In genomic region chr9:109009636-109010315, GRCm38 (mm10) we compare ENCODE assay signal across 8 mouse cellular contexts. TPM values are rescaled to one million over a fixed set of nuclear protein-coding genes. Genes with fewer than 3 reads are reported as not detected.
A peak's percentile ranks its signal among the peaks of the same experiment; 100 is the strongest.
DNase-seq lines count a peak whose midpoint lies in the region; ATAC-seq lines count a peak whose summit lies in the region.

No protein-coding gene starts in this region.

- no peak overlapping the region for H3K9ac ChIP-seq in lung, embryonic 16.5 days (ENCODE audit: low read length)
- H3K9ac ChIP-seq in heart, embryonic 15.5 days = peak overlapping the region; percentile 19; the same call in 1 of the 2 replicates
- no peak overlapping the region; the same call in 1 of the 2 replicates for H3K9ac ChIP-seq in liver, embryonic 16.5 days (ENCODE audit: low read depth, low read length)
- H3K9ac ChIP-seq in midbrain, embryonic 14.5 days (replicated peaks; ENCODE audit: low read length) = no peak overlapping the region

- no peak overlapping the region for H3K27ac ChIP-seq in lung, embryonic 16.5 days (ENCODE audit: low read length)
- no peak overlapping the region for H3K27ac ChIP-seq in heart, embryonic 15.5 days
- H3K27ac ChIP-seq in liver, embryonic 16.5 days (ENCODE audit: low read length) = 0 out of 2 replicates have a peak overlapping the region, but pooled peaks have one; percentile 20
- no peak overlapping the region for H3K27ac ChIP-seq in midbrain, embryonic 14.5 days (replicated peaks; ENCODE audit: low read depth, low read length)

- ATAC-seq in lung, embryonic 16.5 days (ENCODE audit: low read depth) = peak; percentile 40
- ATAC-seq in erythroid progenitor cell, adult 5-6 weeks (replicated peaks; ENCODE audit: low FRiP score, poor library complexity, severe bottlenecking) = peak; percentile 63
- peak; percentile 37; the same call in 1 of the 2 replicates for ATAC-seq in heart, embryonic 15.5 days (replicated peaks; ENCODE audit: insufficient number of reproducible peaks, insufficient read depth, low FRiP score, low read depth)
- ATAC-seq in liver, embryonic 16.5 days (ENCODE audit: low read depth) = peak; percentile 83
- no peak for ATAC-seq in midbrain, embryonic 14.5 days (ENCODE audit: low FRiP score, low TSS enrichment)

- WGBS in lung, embryonic 16.5 days = 36% methylated on average over 17 of the region's 17 CpGs
- 27% methylated on average over 17 of the region's 17 CpGs for WGBS in heart, embryonic 15.5 days
- WGBS in liver, embryonic 16.5 days (ENCODE audit: insufficient replicate concordance) = 22% methylated on average over 17 of the region's 17 CpGs
- WGBS in midbrain, embryonic 14.5 days = 65% methylated on average over 17 of the region's 17 CpGs

- no peaks in the 10 kb centered on the region for H3K9me3 ChIP-seq in lung, embryonic 16.5 days (ENCODE audit: control insufficient read depth, low read length)
- H3K9me3 ChIP-seq in heart, embryonic 15.5 days (replicated peaks) = no peaks in the 10 kb centered on the region
- H3K9me3 ChIP-seq in liver, embryonic 16.5 days (replicated peaks; ENCODE audit: control insufficient read depth, low read length) = no peaks in the 10 kb centered on the region
- no peaks in the 10 kb centered on the region for H3K9me3 ChIP-seq in midbrain, embryonic 14.5 days (ENCODE audit: control insufficient read depth, low read length)

- no peaks in the 10 kb centered on the region for H3K4me1 ChIP-seq in lung, embryonic 16.5 days (replicated peaks; ENCODE audit: control insufficient read depth, insufficient read depth, low read length)
- H3K4me1 ChIP-seq in heart, embryonic 15.5 days (replicated peaks) = peaks cover 11% of the 10 kb centered on the region
- peaks cover 3% of the 10 kb centered on the region for H3K4me1 ChIP-seq in liver, embryonic 16.5 days (ENCODE audit: control insufficient read depth, low read depth, low read length)
- H3K4me1 ChIP-seq in midbrain, embryonic 14.5 days (ENCODE audit: control insufficient read depth, insufficient read depth, low read length) = no peaks in the 10 kb centered on the region

- H3K4me2 ChIP-seq in lung, embryonic 16.5 days (ENCODE audit: low read depth, low read length) = no peak overlapping the region
- peak overlapping the region; percentile 36 for H3K4me2 ChIP-seq in heart, embryonic 15.5 days
- no peak overlapping the region for H3K4me2 ChIP-seq in liver, embryonic 16.5 days (ENCODE audit: low read depth, low read length)
- no peak overlapping the region for H3K4me2 ChIP-seq in midbrain, embryonic 14.5 days (ENCODE audit: low read length)

- H3K27me3 ChIP-seq in lung, embryonic 16.5 days (ENCODE audit: control insufficient read depth, insufficient read depth, low read depth, low read length) = no peaks in the 10 kb centered on the region
- H3K27me3 ChIP-seq in heart, embryonic 15.5 days = no peaks in the 10 kb centered on the region
- no peaks in the 10 kb centered on the region for H3K27me3 ChIP-seq in liver, embryonic 16.5 days (ENCODE audit: control insufficient read depth, insufficient read depth, low read depth, low read length)
- no peaks in the 10 kb centered on the region for H3K27me3 ChIP-seq in midbrain, embryonic 14.5 days (ENCODE audit: control insufficient read depth, insufficient read depth, low read length)

- no peak for DNase-seq in lung, postnatal 10 days
- DNase-seq in spleen, postnatal 14 days (ENCODE audit: low spot score in 2 of 2) = no peak
- no peak for DNase-seq in midbrain, embryonic 14.5 days
- DNase-seq in layer of hippocampus, adult 9-11 months = no peak

- no peak overlapping the region for H3K4me3 ChIP-seq in lung, embryonic 16.5 days (ENCODE audit: low read length)
- no peak overlapping the region for H3K4me3 ChIP-seq in heart, embryonic 15.5 days
- no peak overlapping the region for H3K4me3 ChIP-seq in liver, embryonic 16.5 days (ENCODE audit: low read depth, low read length)
- no peak overlapping the region for H3K4me3 ChIP-seq in midbrain, embryonic 14.5 days (replicated peaks; ENCODE audit: low read depth, low read length)

- no peaks in the 10 kb centered on the region; the same call in 1 of the 2 replicates for H3K36me3 ChIP-seq in lung, embryonic 16.5 days (ENCODE audit: control insufficient read depth, insufficient read depth, low read length)
- no peaks in the 10 kb centered on the region for H3K36me3 ChIP-seq in heart, embryonic 15.5 days
- no peaks in the 10 kb centered on the region for H3K36me3 ChIP-seq in liver, embryonic 16.5 days (ENCODE audit: control insufficient read depth, insufficient read depth)
- H3K36me3 ChIP-seq in midbrain, embryonic 14.5 days (ENCODE audit: control insufficient read depth, insufficient read depth, low read length) = peaks cover 68% of the 10 kb centered on the region

RNA-seq across cellular contexts. Expression of gene Pfkfb4, which starts 18.2 kb away (rescaled TPM):
- 11.9 and 13.0 TPM in 2 replicates for polyA plus RNA-seq in lung, embryonic 16.5 days (2015; fragmentation: Nextera tagmentation; extraction: Ambion mirVana)
- 3.6 and 9.2 TPM in 2 replicates for total RNA-seq in erythroid progenitor cell, adult 5-6 weeks (2015; ENCODE audit: low replicate concordance)
- 1.6 and 10.8 TPM in 2 replicates for total RNA-seq in erythroid progenitor cell, adult 5-6 weeks (2017; ENCODE audit: low replicate concordance)
- polyA plus RNA-seq in heart, embryonic 15.5 days (2015; fragmentation: Nextera tagmentation; extraction: Ambion mirVana) = 3.3 and 5.4 TPM in 2 replicates
- 4.0 and 4.4 TPM in 2 replicates for polyA plus RNA-seq in liver, embryonic 16.5 days (2015; fragmentation: Nextera tagmentation; extraction: Ambion mirVana)
- 26.1 and 26.3 TPM in 2 replicates for polyA plus RNA-seq in midbrain, embryonic 14.5 days (2014; fragmentation: Nextera tagmentation; extraction: Ambion mirVana)

RNA-seq across cellular contexts. Expression of gene Ucn2, which starts 24.0 kb away (rescaled TPM):
- polyA plus RNA-seq in lung, embryonic 16.5 days (2015; fragmentation: Nextera tagmentation; extraction: Ambion mirVana) = not detected in 2 replicates
- total RNA-seq in erythroid progenitor cell, adult 5-6 weeks (2015; ENCODE audit: low replicate concordance) = not detected in 2 replicates
- total RNA-seq in erythroid progenitor cell, adult 5-6 weeks (2017; ENCODE audit: low replicate concordance) = not detected in 2 replicates
- polyA plus RNA-seq in heart, embryonic 15.5 days (2015; fragmentation: Nextera tagmentation; extraction: Ambion mirVana) = not detected in 2 replicates
- polyA plus RNA-seq in liver, embryonic 16.5 days (2015; fragmentation: Nextera tagmentation; extraction: Ambion mirVana) = not detected in 2 replicates
- polyA plus RNA-seq in midbrain, embryonic 14.5 days (2014; fragmentation: Nextera tagmentation; extraction: Ambion mirVana) = not detected in 2 replicates

RNA-seq across cellular contexts. Expression of gene Shisa5, which starts 28.6 kb away (rescaled TPM):
- 120 and 126 TPM in 2 replicates for polyA plus RNA-seq in lung, embryonic 16.5 days (2015; fragmentation: Nextera tagmentation; extraction: Ambion mirVana)
- total RNA-seq in erythroid progenitor cell, adult 5-6 weeks (2015; ENCODE audit: low replicate concordance) = 13.8 and 40.4 TPM in 2 replicates
- total RNA-seq in erythroid progenitor cell, adult 5-6 weeks (2017; ENCODE audit: low replicate concordance) = 44.5 and 87.6 TPM in 2 replicates
- 64.9 and 86.2 TPM in 2 replicates for polyA plus RNA-seq in heart, embryonic 15.5 days (2015; fragmentation: Nextera tagmentation; extraction: Ambion mirVana)
- 20.9 and 23.2 TPM in 2 replicates for polyA plus RNA-seq in liver, embryonic 16.5 days (2015; fragmentation: Nextera tagmentation; extraction: Ambion mirVana)
- polyA plus RNA-seq in midbrain, embryonic 14.5 days (2014; fragmentation: Nextera tagmentation; extraction: Ambion mirVana) = 49.1 and 49.9 TPM in 2 replicates

RNA-seq across cellular contexts. Expression of gene Trex1, which starts 49.8 kb away (rescaled TPM):
- polyA plus RNA-seq in lung, embryonic 16.5 days (2015; fragmentation: Nextera tagmentation; extraction: Ambion mirVana) = 12.1 and 13.2 TPM in 2 replicates
- 11.5 and 17.6 TPM in 2 replicates for total RNA-seq in erythroid progenitor cell, adult 5-6 weeks (2015; ENCODE audit: low replicate concordance)
- total RNA-seq in erythroid progenitor cell, adult 5-6 weeks (2017; ENCODE audit: low replicate concordance) = 0.26 and 0.76 TPM in 2 replicates
- 9.2 and 13.6 TPM in 2 replicates for polyA plus RNA-seq in heart, embryonic 15.5 days (2015; fragmentation: Nextera tagmentation; extraction: Ambion mirVana)
- 7.4 and 8.8 TPM in 2 replicates for polyA plus RNA-seq in liver, embryonic 16.5 days (2015; fragmentation: Nextera tagmentation; extraction: Ambion mirVana)
- 15.3 and 18.8 TPM in 2 replicates for polyA plus RNA-seq in midbrain, embryonic 14.5 days (2014; fragmentation: Nextera tagmentation; extraction: Ambion mirVana)

RNA-seq across cellular contexts. Expression of gene Col7a1, which starts 56.4 kb away (rescaled TPM):
- 1.3 and 1.5 TPM in 2 replicates for polyA plus RNA-seq in lung, embryonic 16.5 days (2015; fragmentation: Nextera tagmentation; extraction: Ambion mirVana)
- total RNA-seq in erythroid progenitor cell, adult 5-6 weeks (2015; ENCODE audit: low replicate concordance) = 0.42 TPM in 1 of 2 replicates, not detected in the other
- 0.64 TPM in 1 of 2 replicates, not detected in the other for total RNA-seq in erythroid progenitor cell, adult 5-6 weeks (2017; ENCODE audit: low replicate concordance)
- 1.2 and 1.4 TPM in 2 replicates for polyA plus RNA-seq in heart, embryonic 15.5 days (2015; fragmentation: Nextera tagmentation; extraction: Ambion mirVana)
- 0.19 and 0.46 TPM in 2 replicates for polyA plus RNA-seq in liver, embryonic 16.5 days (2015; fragmentation: Nextera tagmentation; extraction: Ambion mirVana)
- polyA plus RNA-seq in midbrain, embryonic 14.5 days (2014; fragmentation: Nextera tagmentation; extraction: Ambion mirVana) = 0.84 and 1.5 TPM in 2 replicates
